Mouse (Mus musculus): ENCODE results near the gene Nlk. TPM values are rescaled to one million over a fixed set of nuclear protein-coding genes. Genes with fewer than 3 reads are reported as not detected.

Gene Nlk
- 29.9 and 31.8 TPM in 2 replicates for polyA plus RNA-seq (2015; fragmentation: Nextera tagmentation; extraction: Ambion mirVana)

DNA sequence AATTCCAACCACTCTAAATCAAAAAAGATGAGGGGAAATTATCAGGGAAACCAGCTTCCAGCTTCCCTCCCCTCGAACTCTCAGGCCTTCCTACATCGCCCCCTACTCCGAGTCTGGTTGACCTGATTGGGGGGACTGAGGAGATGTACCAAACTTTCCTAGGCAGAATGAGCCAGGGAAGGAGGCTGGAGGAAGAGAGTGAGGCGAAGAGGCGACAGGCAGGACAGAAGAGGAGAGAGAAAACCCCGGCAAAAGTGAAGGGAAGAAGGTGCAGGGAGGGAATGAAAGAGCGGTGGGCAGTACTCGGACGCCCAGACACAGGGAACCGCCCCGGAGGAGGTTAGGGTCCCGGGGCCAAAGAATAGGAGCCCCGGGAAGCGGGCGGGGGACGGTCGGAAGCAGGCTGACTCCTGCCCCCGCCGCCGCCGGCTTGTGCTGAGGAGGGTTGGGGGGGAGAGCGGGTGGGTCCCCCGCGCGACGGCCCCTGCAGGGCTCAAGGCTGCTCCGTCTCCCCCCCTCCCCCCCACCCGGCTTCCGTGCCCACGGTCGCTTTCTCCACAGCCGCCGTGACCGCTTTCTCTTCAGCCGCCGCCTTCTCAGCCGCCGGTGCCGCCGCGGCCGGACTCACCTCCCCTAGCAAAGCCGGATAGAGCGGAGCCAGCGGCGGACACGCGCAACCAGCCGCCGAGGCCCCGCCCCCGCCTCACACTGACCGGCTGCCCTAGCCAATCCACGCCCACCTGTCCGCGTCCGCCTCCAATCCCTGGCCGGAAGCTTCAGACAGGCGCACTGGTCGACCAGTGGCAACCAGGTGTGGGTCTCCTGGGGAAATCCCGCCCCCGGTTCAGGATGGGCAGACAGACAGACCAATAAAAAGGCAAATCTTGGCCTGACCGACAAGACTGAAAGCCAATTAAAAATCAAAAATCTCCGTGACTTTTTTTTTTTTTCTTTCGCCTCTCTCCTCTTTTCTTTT lies at the start of gene Nlk:
TSS of gene Nlk (minus strand) at position 597 of the 976 bp plus-strand sequence.
- Histone ChIP-seq H3K27me3 (peaks cover 6% of the 10 kb centered on the region; the same call in 1 of the 2 replicates), H3K4me3 (peak within 1 kb of the TSS; percentile 87), H3K4me2 (peak within 1 kb of the TSS; percentile 64), H3K27ac (peak within 1 kb of the TSS; percentile 95), H3K9me3 (no peaks in the 10 kb centered on the region), H3K4me1 (replicated peaks) (peaks cover 40% of the 10 kb centered on the region), H3K36me3 (no peaks in the 10 kb centered on the region), H3K9ac (peak within 1 kb of the TSS; percentile 92)
- WGBS: under 1% methylated on average over 46 of the region's 65 CpGs
- peak; percentile 99 for ATAC-seq (ENCODE audit: low FRiP score)

GRCm38 (mm10) chr11:78746264-78746663 lies 49.1 kb upstream of the Nlk start:
- H3K9ac ChIP-seq: no peak overlapping the region
- H3K27me3 ChIP-seq: no peaks in the 10 kb centered on the region
- no peaks in the 10 kb centered on the region for H3K9me3 ChIP-seq
- no peak overlapping the region for H3K4me2 ChIP-seq
- ATAC-seq (ENCODE audit: low FRiP score): no peak
- H3K4me3 ChIP-seq: no peak overlapping the region
- peaks cover 18% of the 10 kb centered on the region for H3K36me3 ChIP-seq
- WGBS: 93% methylated on average over 7 of the region's 7 CpGs
- peaks cover 22% of the 10 kb centered on the region for H3K4me1 ChIP-seq (replicated peaks)
- no peak overlapping the region for H3K27ac ChIP-seq

DNA sequence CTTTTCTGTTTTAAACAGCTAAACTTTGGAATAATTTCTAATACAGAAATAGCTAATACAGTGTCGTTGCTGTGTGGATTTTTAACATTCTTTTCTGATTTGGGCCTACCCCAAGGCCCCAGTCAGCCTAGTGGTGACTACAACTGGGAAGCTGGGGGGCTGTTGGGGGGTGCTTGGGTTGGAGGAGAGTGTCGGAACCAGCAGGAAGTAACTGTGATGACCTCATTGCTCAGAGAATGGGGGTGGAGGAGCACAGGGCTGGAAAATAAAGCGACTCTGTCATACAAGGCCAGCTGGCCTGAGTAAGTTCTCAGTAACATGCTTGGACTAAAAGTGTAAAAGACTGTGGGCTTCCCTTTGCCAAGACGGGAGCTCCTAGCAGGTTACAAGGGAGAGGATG lies 48.3 kb upstream of the Nlk start:
- peaks cover 18% of the 10 kb centered on the region for H3K36me3 ChIP-seq
- no peak overlapping the region for H3K9ac ChIP-seq
- peaks cover 16% of the 10 kb centered on the region for H3K4me1 ChIP-seq (replicated peaks)
- H3K4me2 ChIP-seq: no peak overlapping the region
- 73% methylated on average over 4 of the region's 4 CpGs for WGBS
- H3K4me3 ChIP-seq: no peak overlapping the region
- no peak overlapping the region for H3K27ac ChIP-seq
- no peaks in the 10 kb centered on the region for H3K9me3 ChIP-seq
- no peak for ATAC-seq (ENCODE audit: low FRiP score)
- 0 out of 2 replicates have a peak, but pooled peaks cover 6% of the 10 kb centered on the region for H3K27me3 ChIP-seq

DNA sequence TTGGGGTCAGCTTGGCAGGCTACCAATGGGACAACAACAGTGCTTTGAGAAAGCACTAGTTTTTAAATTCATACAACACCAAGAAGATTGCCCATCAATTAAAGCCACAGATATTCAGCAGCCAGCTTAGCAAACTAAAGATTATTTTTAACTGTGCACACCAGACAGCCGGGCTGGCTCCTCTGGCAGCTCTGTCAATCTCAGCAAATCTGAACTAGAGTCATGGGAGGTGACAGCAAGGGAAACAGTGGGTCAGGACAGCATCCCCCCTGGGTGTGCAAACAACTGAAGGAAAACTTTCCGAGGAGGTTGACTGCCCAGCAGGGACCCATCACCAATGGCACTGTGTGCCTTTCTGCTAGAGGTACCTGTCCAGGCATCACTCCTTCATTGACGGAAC lies 45.3 kb upstream of the Nlk start:
- H3K4me3 ChIP-seq: no peak overlapping the region
- H3K9ac ChIP-seq: no peak overlapping the region
- H3K9me3 ChIP-seq: no peaks in the 10 kb centered on the region
- H3K4me2 ChIP-seq: no peak overlapping the region
- no peak for ATAC-seq (ENCODE audit: low FRiP score)
- H3K27ac ChIP-seq: no peak overlapping the region
- H3K4me1 ChIP-seq (replicated peaks): peaks cover 6% of the 10 kb centered on the region
- 0 out of 2 replicates have a peak, but pooled peaks cover 12% of the 10 kb centered on the region for H3K27me3 ChIP-seq
- WGBS: 70% methylated on average over 3 of the region's 3 CpGs
- no peaks in the 10 kb centered on the region for H3K36me3 ChIP-seq

GRCm38 (mm10) chr11:78741958-78742357 lies 44.8 kb upstream of the Nlk start:
- H3K4me3 ChIP-seq: no peak overlapping the region
- WGBS: 50% methylated on average over 7 of the region's 7 CpGs
- H3K27ac ChIP-seq: no peak overlapping the region
- 0 out of 2 replicates have a peak, but pooled peaks cover 12% of the 10 kb centered on the region for H3K27me3 ChIP-seq
- H3K36me3 ChIP-seq: no peaks in the 10 kb centered on the region
- no peak overlapping the region for H3K9ac ChIP-seq
- H3K4me2 ChIP-seq: no peak overlapping the region
- peaks cover 6% of the 10 kb centered on the region for H3K4me1 ChIP-seq (replicated peaks)
- H3K9me3 ChIP-seq: no peaks in the 10 kb centered on the region
- ATAC-seq (ENCODE audit: low FRiP score): no peak

- no peak overlapping the region for H3K27ac ChIP-seq
- no peak overlapping the region for H3K4me3 ChIP-seq
- H3K4me1 ChIP-seq (replicated peaks): peaks cover 6% of the 10 kb centered on the region
- no peak overlapping the region for H3K9ac ChIP-seq
- H3K9me3 ChIP-seq: no peaks in the 10 kb centered on the region
- no peaks in the 10 kb centered on the region for H3K36me3 ChIP-seq
- no peak for ATAC-seq (ENCODE audit: low FRiP score)
- 0 out of 2 replicates have a peak, but pooled peaks cover 12% of the 10 kb centered on the region for H3K27me3 ChIP-seq
- H3K4me2 ChIP-seq: no peak overlapping the region
Observed at GRCm38 (mm10) chr11:78739361-78739760, 42.2 kb upstream of the Nlk start.

- ATAC-seq (ENCODE audit: low FRiP score): no peak
- H3K4me1 ChIP-seq (replicated peaks): no peaks in the 10 kb centered on the region
- H3K4me2 ChIP-seq: no peak overlapping the region
- no peak overlapping the region for H3K9ac ChIP-seq
- no peak overlapping the region for H3K27ac ChIP-seq
- no peaks in the 10 kb centered on the region for H3K36me3 ChIP-seq
- WGBS: 38% methylated on average over 3 of the region's 3 CpGs
- no peaks in the 10 kb centered on the region for H3K9me3 ChIP-seq
- H3K4me3 ChIP-seq: no peak overlapping the region
- peaks cover 12% of the 10 kb centered on the region; the same call in 1 of the 2 replicates for H3K27me3 ChIP-seq
Observed at GRCm38 (mm10) chr11:78736877-78737408, 39.8 kb upstream of the Nlk start.

DNA sequence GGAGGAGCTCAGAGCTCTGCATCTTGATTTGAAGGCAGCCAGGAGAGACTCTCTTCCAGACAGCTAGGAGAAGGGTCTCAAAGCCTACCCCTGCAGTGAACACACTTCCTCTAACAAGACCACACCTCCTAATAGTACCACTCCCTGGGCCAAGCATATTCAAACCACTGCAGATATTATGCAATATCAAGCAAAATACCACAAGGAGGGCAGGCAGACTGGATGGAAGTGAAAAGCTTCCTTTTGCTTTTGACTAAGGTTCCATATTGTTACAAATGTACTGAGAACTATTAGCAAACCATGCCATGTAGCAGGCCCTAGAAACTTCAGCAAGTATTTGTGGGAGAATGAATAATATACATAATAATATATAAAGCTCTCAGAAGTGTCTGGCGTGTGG lies 38.0 kb upstream of the Nlk start:
- 93% methylated on average over 1 of the region's 1 CpGs for WGBS
- no peak overlapping the region for H3K4me3 ChIP-seq
- H3K36me3 ChIP-seq: no peaks in the 10 kb centered on the region
- ATAC-seq (ENCODE audit: low FRiP score): no peak
- H3K27me3 ChIP-seq: peaks cover 7% of the 10 kb centered on the region; the same call in 1 of the 2 replicates
- no peaks in the 10 kb centered on the region for H3K9me3 ChIP-seq
- no peak overlapping the region for H3K4me2 ChIP-seq
- H3K4me1 ChIP-seq (replicated peaks): no peaks in the 10 kb centered on the region
- no peak overlapping the region for H3K27ac ChIP-seq
- no peak overlapping the region for H3K9ac ChIP-seq

DNA sequence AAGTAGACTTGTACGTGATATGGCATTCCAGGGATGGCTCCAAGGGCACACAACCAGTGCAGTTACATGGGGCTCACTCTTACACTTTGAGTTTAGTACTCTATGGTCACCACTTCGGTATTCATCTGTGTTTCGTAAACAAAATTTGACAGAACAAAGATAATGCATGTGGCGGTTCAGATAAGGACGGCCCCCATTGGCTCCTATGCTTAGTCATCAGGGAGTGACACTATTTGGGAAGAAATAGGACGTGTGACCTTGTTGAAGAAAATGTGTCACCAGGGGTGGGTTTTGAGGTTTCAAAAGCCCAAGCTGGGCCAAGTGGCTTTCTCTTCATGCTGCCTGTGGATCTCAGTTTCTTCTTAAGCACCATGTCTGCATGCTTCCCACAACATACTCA lies 35.4 kb upstream of the Nlk start:
- Histone ChIP-seq H3K27ac (no peak overlapping the region), H3K4me2 (no peak overlapping the region), H3K9me3 (no peaks in the 10 kb centered on the region), H3K4me1 (replicated peaks) (no peaks in the 10 kb centered on the region), H3K9ac (no peak overlapping the region), H3K36me3 (no peaks in the 10 kb centered on the region), H3K4me3 (no peak overlapping the region), H3K27me3 (peaks cover 4% of the 10 kb centered on the region; the same call in 1 of the 2 replicates)
- no peak for ATAC-seq (ENCODE audit: low FRiP score)
- 88% methylated on average over 6 of the region's 6 CpGs for WGBS

DNA sequence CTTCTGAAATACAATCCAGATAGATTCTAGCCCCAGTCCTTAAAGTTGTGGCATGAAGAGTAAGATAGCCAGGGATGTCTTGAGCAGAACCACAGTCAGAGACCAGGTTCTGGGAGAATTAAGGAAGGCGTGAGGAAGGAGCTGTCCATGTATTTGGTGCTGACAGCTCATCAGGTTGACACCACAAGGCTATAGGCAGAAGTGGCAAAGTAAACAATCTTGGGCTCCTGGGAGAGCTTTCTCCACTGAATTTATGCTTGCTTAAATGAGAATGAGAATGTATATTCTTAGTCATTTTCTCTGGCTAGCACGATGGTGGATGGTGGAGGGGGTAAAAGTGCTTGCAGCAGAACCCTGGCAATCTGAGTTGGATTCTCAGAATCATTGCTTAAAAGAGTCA lies 33.7 kb upstream of the Nlk start:
- H3K27ac ChIP-seq: no peak overlapping the region
- H3K36me3 ChIP-seq: no peaks in the 10 kb centered on the region
- H3K4me2 ChIP-seq: no peak overlapping the region
- WGBS: 30% methylated on average over 2 of the region's 2 CpGs
- H3K27me3 ChIP-seq: peaks cover 4% of the 10 kb centered on the region; the same call in 1 of the 2 replicates
- H3K4me3 ChIP-seq: no peak overlapping the region
- H3K9me3 ChIP-seq: no peaks in the 10 kb centered on the region
- no peak for ATAC-seq (ENCODE audit: low FRiP score)
- H3K9ac ChIP-seq: no peak overlapping the region
- no peaks in the 10 kb centered on the region for H3K4me1 ChIP-seq (replicated peaks)

- no peak for ATAC-seq (ENCODE audit: low FRiP score)
- Histone ChIP-seq H3K4me1 (replicated peaks) (no peaks in the 10 kb centered on the region), H3K27ac (no peak overlapping the region), H3K36me3 (no peaks in the 10 kb centered on the region), H3K27me3 (0 out of 2 replicates have a peak, but pooled peaks cover 4% of the 10 kb centered on the region), H3K9me3 (no peaks in the 10 kb centered on the region), H3K9ac (no peak overlapping the region), H3K4me2 (no peak overlapping the region), H3K4me3 (no peak overlapping the region)
- WGBS: 74% methylated on average over 4 of the region's 4 CpGs
Observed at GRCm38 (mm10) chr11:78728041-78728440, 30.9 kb upstream of the Nlk start.

DNA sequence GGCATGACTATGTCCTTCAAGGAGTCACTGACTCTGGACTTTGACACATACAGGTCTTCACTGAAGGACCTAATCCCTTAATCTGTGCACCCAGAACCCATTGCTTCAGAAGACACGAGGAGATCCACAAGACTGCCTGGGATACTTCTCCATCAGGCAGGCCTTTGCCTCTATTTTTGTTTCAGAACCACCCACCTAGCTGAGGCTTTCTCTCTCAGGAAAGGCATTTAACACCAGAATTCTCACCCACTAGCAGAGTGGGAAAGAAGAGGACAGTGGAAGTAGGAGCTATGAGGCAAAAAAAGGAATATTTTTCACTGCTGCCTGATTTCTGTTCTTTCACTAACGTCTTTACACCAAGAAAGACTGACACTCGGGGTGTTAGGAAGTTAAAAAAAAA lies 29.2 kb upstream of the Nlk start:
- H3K36me3 ChIP-seq: no peaks in the 10 kb centered on the region
- no peak overlapping the region for H3K9ac ChIP-seq
- H3K27ac ChIP-seq: no peak overlapping the region
- no peak overlapping the region for H3K4me2 ChIP-seq
- H3K9me3 ChIP-seq: no peaks in the 10 kb centered on the region
- no peaks in the 10 kb centered on the region for H3K4me1 ChIP-seq (replicated peaks)
- H3K4me3 ChIP-seq: no peak overlapping the region
- 86% methylated on average over 3 of the region's 3 CpGs for WGBS
- ATAC-seq (ENCODE audit: low FRiP score): no peak
- 0 out of 2 replicates have a peak, but pooled peaks cover 4% of the 10 kb centered on the region for H3K27me3 ChIP-seq
